Mouse (Mus musculus): Measurements from ENCODE around the gene Btn2a2. TPM values are rescaled to one million over a fixed set of nuclear protein-coding genes. Genes with fewer than 3 reads are reported as not detected.
A peak's percentile ranks its signal among the peaks of the same experiment; 100 is the strongest.

Btn2a2 gene
- polyA plus RNA-seq, 1 experiment from 2014 or later, result 0.50 TPM

DNA sequence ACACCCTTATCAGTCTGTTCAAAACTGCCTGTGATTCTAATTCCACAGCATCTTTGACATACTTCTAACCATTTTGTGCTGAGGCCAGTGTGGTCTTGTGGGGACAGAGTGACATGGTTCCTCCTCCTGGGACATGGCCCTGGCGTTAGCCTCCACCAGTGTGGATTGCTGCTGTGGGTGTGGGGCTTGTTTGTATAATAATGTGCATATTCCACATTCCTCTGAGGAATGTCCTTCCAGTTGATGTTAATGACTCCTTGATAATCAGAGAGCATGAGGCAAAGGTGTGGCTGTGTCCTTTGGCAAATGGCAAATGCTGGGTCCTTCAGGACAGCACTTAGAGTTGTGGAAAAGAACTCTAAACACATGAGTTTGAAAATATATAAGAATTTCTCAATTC is 24.9 kb upstream of the Btn2a2 start:
- no peak overlapping the region for H3K4me2 ChIP-seq (replicated peaks; ENCODE audit: low read depth, low read length)
- H3K36me3 ChIP-seq (ENCODE audit: insufficient read depth, low read length), result no peaks in the 10 kb centered on the region
- no peak overlapping the region for H3K9ac ChIP-seq (replicated peaks; ENCODE audit: low read length)
- ATAC-seq (ENCODE audit: low FRiP score, low TSS enrichment), result no peak
- H3K27ac ChIP-seq (ENCODE audit: low read length), result no peak overlapping the region
- no peaks in the 10 kb centered on the region for H3K9me3 ChIP-seq (ENCODE audit: low read length)
- H3K4me3 ChIP-seq (ENCODE audit: low read length), result no peak overlapping the region
- 85% methylated on average over 1 of the region's 1 CpGs for WGBS
- H3K27me3 ChIP-seq (ENCODE audit: insufficient read depth, low read length), result no peaks in the 10 kb centered on the region
- H3K4me1 ChIP-seq (ENCODE audit: insufficient read depth, low read length), result peaks cover 5% of the 10 kb centered on the region

DNA sequence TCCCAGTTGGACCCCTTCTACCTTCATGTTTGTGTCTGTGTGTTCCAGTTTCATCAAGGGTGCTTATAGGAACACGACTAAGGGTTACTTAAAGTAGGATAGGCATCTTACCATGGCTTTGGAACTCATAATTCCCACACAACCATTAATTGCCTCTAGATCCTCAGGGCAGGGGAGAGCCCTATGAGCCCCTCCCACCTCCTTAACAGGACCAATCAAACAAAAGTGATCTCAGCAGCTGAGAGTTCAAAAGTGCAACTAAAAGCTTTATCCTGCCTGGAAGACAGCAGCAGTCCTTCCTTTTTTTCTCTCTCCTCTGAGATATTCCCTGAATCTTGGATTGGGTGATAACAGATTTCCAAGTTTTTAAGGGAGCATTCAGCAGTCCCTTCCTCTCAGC is 21.5 kb upstream of the Btn2a2 start:
- ATAC-seq (ENCODE audit: low FRiP score, low TSS enrichment), result no peak
- H3K36me3 ChIP-seq (ENCODE audit: insufficient read depth, low read length), result no peaks in the 10 kb centered on the region
- no peak overlapping the region for H3K9ac ChIP-seq (replicated peaks; ENCODE audit: low read length)
- H3K4me1 ChIP-seq (ENCODE audit: insufficient read depth, low read length), result peaks cover 14% of the 10 kb centered on the region
- H3K4me3 ChIP-seq (ENCODE audit: low read length), result no peak overlapping the region
- no peaks in the 10 kb centered on the region for H3K27me3 ChIP-seq (ENCODE audit: insufficient read depth, low read length)
- H3K27ac ChIP-seq (ENCODE audit: low read length), result no peak overlapping the region
- WGBS, result 23% methylated on average over 1 of the region's 1 CpGs
- H3K9me3 ChIP-seq (ENCODE audit: low read length), result no peaks in the 10 kb centered on the region
- no peak overlapping the region for H3K4me2 ChIP-seq (replicated peaks; ENCODE audit: low read depth, low read length)

DNA sequence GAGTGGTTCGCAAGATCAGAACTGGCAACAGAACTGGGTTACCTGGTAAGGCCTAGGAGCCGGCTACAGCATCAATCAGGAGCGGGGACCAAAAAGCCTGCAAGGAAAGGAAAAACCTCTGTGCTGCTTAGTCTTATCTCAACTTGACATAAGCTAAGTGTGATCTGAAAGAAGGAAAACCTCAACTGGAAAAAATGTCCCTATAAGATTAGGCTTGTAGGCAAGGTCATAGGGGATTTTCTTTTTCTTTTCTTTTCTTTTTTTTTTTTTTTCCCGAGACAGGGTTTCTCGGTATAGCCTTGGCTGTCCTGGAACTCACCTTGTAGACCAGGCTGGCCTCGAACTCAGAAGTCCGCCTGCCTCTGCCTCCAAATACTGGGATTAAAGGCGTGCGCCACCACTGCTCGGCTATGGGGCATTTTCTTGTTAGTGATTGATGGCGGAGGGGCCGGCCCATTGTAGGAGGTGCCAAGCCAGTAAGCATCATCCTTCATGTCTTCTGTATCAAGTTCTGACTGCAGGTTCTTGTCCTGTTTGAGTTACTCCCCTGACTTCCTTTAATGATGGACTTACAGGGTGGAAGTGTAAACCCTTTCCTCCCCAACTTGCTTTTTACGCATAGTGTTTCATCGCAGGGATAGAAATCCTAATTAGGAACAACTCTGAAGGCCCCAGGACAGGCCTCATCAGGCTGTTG is 18.3 kb upstream of the Btn2a2 start:
- H3K9ac ChIP-seq (replicated peaks; ENCODE audit: low read length), result 0 out of 2 replicates have a peak overlapping the region, but pooled peaks have one; percentile 12
- peak overlapping the region; percentile 11 for H3K4me3 ChIP-seq (ENCODE audit: low read length)
- WGBS, result 27% methylated on average over 14 of the region's 14 CpGs
- H3K36me3 ChIP-seq (ENCODE audit: insufficient read depth, low read length), result no peaks in the 10 kb centered on the region
- peaks cover 16% of the 10 kb centered on the region for H3K4me1 ChIP-seq (ENCODE audit: insufficient read depth, low read length)
- no peaks in the 10 kb centered on the region for H3K27me3 ChIP-seq (ENCODE audit: insufficient read depth, low read length)
- no peaks in the 10 kb centered on the region for H3K9me3 ChIP-seq (ENCODE audit: low read length)
- peak overlapping the region; percentile 54 for H3K4me2 ChIP-seq (replicated peaks; ENCODE audit: low read depth, low read length)
- no peak overlapping the region for H3K27ac ChIP-seq (ENCODE audit: low read length)
- ATAC-seq (ENCODE audit: low FRiP score, low TSS enrichment), result no peak

DNA sequence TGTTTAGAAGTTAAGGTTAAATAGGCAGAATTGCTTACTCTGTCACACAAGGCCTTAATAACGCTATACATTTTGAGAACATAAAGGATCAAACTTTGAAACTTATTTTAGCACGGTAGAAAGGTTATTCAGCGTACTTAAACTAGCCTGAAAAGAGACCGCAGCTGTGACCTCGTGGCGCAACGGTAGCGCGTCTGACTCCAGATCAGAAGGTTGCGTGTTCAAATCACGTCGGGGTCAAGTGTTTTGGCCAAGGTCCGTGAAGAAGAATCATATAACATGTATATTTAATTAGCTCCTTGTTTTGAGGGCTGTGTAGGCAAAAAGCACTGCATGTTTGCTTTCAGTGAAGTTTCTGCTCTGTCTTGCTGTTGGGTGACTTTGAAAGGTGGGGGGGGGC is 17.7 kb upstream of the Btn2a2 start:
- peak overlapping the region; percentile 37 for H3K4me3 ChIP-seq (ENCODE audit: low read length)
- H3K27ac ChIP-seq (ENCODE audit: low read length), result no peak overlapping the region
- H3K9ac ChIP-seq (replicated peaks; ENCODE audit: low read length), result no peak overlapping the region
- ATAC-seq (ENCODE audit: low FRiP score, low TSS enrichment), result no peak
- peak overlapping the region; percentile 54 for H3K4me2 ChIP-seq (replicated peaks; ENCODE audit: low read depth, low read length)
- 5% methylated on average over 13 of the region's 13 CpGs for WGBS
- no peaks in the 10 kb centered on the region for H3K27me3 ChIP-seq (ENCODE audit: insufficient read depth, low read length)
- no peaks in the 10 kb centered on the region for H3K9me3 ChIP-seq (ENCODE audit: low read length)
- H3K4me1 ChIP-seq (ENCODE audit: insufficient read depth, low read length), result peaks cover 19% of the 10 kb centered on the region
- H3K36me3 ChIP-seq (ENCODE audit: insufficient read depth, low read length), result no peaks in the 10 kb centered on the region

DNA sequence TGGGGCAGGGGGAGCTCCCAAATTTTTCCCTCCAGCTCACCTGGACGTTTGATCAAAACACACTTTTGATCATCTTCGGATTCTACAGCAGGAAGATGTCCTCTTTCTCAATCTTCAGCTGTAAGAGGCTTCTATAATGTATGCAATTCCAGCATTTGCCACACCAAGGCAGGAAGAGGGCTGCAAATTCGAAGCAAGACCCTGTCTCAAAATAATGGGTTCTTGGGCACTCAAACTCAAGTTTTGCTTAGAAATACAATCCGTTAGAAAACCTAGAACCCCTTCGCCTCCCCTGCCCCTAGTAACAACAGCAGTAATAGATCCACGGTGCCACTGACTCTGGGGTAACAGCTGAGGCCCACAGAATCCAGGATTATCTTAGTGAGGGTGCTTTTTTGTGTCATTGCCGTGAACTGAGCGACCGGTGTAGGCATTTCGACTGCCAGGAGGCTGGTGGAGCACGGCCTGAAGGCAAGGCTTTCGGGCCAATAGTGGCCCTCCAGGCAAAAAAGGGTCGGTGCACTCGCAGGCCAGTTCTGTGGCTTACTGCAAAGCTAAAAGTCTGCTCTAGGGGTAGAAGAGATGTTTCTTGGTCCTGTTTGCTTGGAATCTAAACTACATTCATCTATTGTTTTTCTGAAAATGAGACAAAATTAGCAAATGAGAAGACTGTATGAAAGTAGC is 17.1 kb upstream of the Btn2a2 start:
- 0 out of 2 replicates have a peak, but pooled peaks have one; percentile 37 for ATAC-seq (ENCODE audit: low FRiP score, low TSS enrichment)
- H3K36me3 ChIP-seq (ENCODE audit: insufficient read depth, low read length), result no peaks in the 10 kb centered on the region
- H3K4me1 ChIP-seq (ENCODE audit: insufficient read depth, low read length), result peaks cover 19% of the 10 kb centered on the region
- H3K9ac ChIP-seq (replicated peaks; ENCODE audit: low read length), result peak overlapping the region; percentile 56
- peak overlapping the region; percentile 37 for H3K4me3 ChIP-seq (ENCODE audit: low read length)
- H3K9me3 ChIP-seq (ENCODE audit: low read length), result no peaks in the 10 kb centered on the region
- H3K27me3 ChIP-seq (ENCODE audit: insufficient read depth, low read length), result no peaks in the 10 kb centered on the region
- 0 out of 2 replicates have a peak overlapping the region, but pooled peaks have one; percentile 38 for H3K27ac ChIP-seq (ENCODE audit: low read length)
- 8% methylated on average over 14 of the region's 14 CpGs for WGBS
- peak overlapping the region; percentile 54 for H3K4me2 ChIP-seq (replicated peaks; ENCODE audit: low read depth, low read length)

DNA sequence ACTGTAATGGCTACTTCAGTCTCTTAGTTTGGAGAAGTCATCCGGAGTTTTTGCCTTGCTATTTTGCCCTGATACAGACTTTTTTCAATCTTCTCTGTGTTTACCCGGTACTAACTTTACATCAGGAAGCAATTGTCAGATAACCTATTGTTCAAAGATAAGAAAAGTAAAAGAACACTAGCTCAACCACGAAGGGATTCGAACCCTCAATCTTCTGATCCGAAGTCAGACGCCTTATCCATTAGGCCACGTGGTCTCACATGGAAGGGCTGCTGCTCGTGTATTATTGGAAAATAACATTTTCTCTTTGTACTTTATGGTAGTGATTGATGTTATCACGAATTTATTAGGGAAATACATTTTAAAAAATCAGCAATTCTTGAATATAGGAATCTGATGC is 15.1 kb upstream of the Btn2a2 start:
- 3% methylated on average over 9 of the region's 9 CpGs for WGBS
- Histone ChIP-seq H3K9ac (replicated peaks; ENCODE audit: low read length) (no peak overlapping the region), H3K4me3 (ENCODE audit: low read length) (no peak overlapping the region), H3K9me3 (ENCODE audit: low read length) (no peaks in the 10 kb centered on the region), H3K27me3 (ENCODE audit: insufficient read depth, low read length) (no peaks in the 10 kb centered on the region), H3K4me1 (ENCODE audit: insufficient read depth, low read length) (peaks cover 24% of the 10 kb centered on the region), H3K27ac (ENCODE audit: low read length) (no peak overlapping the region), H3K36me3 (ENCODE audit: insufficient read depth, low read length) (no peaks in the 10 kb centered on the region), H3K4me2 (replicated peaks; ENCODE audit: low read depth, low read length) (peak overlapping the region; percentile 10; the same call in 1 of the 2 replicates)
- no peak for ATAC-seq (ENCODE audit: low FRiP score, low TSS enrichment)

DNA sequence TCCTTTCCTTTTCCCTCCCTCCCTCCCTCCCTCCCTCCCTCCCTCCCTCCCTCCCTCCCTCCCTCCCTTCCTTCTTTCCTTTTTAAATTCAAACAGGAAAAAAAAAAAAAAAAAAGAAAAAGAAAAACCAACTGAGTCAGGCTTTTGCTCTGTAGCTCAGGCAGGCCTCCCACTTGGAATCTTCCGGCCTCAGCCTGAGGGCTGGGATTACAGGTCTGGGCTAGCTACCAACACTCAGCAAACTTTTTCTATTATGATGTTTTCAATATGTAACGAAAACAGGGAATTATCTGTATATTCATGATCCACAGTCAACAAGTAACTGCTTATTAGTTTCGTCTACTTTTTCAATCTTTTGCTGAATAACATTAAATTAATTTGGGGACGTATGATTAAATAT is 14.3 kb upstream of the Btn2a2 start:
- Histone ChIP-seq H3K4me3 (ENCODE audit: low read length) (no peak overlapping the region), H3K4me2 (replicated peaks; ENCODE audit: low read depth, low read length) (no peak overlapping the region), H3K36me3 (ENCODE audit: insufficient read depth, low read length) (no peaks in the 10 kb centered on the region), H3K4me1 (ENCODE audit: insufficient read depth, low read length) (peaks cover 27% of the 10 kb centered on the region), H3K9ac (replicated peaks; ENCODE audit: low read length) (no peak overlapping the region), H3K9me3 (ENCODE audit: low read length) (no peaks in the 10 kb centered on the region), H3K27me3 (ENCODE audit: insufficient read depth, low read length) (no peaks in the 10 kb centered on the region), H3K27ac (ENCODE audit: low read length) (no peak overlapping the region)
- no peak for ATAC-seq (ENCODE audit: low FRiP score, low TSS enrichment)
- WGBS, result 56% methylated on average over 4 of the region's 4 CpGs

DNA sequence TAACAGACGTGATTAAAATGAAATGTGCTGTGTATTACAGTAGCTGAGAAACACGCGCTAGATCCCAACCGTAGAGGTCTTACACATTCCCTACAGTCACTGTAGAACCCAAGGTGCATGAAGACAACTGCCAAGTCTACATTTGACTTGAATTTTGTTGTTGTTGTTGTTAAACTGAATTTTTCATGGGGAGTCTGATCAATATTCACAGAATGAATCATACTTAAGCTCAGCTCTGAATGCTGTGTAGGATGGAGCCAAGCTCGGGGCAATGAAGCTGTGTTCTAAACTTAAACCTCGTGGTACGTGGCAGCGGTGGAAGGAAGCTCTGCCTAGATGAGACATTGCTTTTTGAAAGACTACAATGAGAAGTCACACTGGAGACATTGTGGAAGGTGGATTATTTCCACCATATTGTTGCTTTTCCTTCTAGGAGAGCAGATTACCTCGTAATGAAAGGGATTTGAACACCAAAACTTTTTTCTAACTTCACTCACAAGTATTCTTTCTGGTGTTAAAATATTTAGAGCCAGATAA is 13.4 kb upstream of the Btn2a2 start:
- no peak for ATAC-seq (ENCODE audit: low FRiP score, low TSS enrichment)
- H3K4me2 ChIP-seq (replicated peaks; ENCODE audit: low read depth, low read length), result peak overlapping the region; percentile 45

DNA sequence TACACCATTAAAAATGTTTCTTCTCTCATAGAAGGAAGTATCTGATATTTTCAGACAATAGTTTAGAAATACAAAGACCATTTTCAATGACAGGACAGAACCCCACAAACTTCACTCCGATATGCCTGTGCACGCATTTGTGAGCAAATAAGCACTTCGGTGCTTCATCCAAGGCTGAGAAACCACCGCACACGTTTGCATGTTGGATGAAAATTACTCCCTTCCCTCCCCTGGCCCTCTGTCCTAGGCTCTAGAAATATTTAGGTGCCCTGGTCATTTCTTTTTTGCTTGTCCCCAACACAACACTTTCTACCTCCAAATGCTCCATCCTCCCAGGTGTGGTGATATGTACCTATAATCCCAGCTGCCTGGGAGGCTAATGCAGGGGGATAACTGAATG is 12.9 kb upstream of the Btn2a2 start:
- Histone ChIP-seq H3K9ac (replicated peaks; ENCODE audit: low read length) (no peak overlapping the region), H3K4me1 (ENCODE audit: insufficient read depth, low read length) (peaks cover 24% of the 10 kb centered on the region), H3K9me3 (ENCODE audit: low read length) (no peaks in the 10 kb centered on the region), H3K36me3 (ENCODE audit: insufficient read depth, low read length) (no peaks in the 10 kb centered on the region), H3K27me3 (ENCODE audit: insufficient read depth, low read length) (no peaks in the 10 kb centered on the region), H3K27ac (ENCODE audit: low read length) (no peak overlapping the region), H3K4me2 (replicated peaks; ENCODE audit: low read depth, low read length) (peak overlapping the region; percentile 45), H3K4me3 (ENCODE audit: low read length) (peak overlapping the region; percentile 25)
- WGBS, result 24% methylated on average over 5 of the region's 5 CpGs
- no peak for ATAC-seq (ENCODE audit: low FRiP score, low TSS enrichment)

More for the DNA sequence above, 13.4 kb upstream of the Btn2a2 start:
- H3K9me3 ChIP-seq (ENCODE audit: low read length), result no peaks in the 10 kb centered on the region
- peak overlapping the region; percentile 25 for H3K4me3 ChIP-seq (ENCODE audit: low read length)
- H3K36me3 ChIP-seq (ENCODE audit: insufficient read depth, low read length), result no peaks in the 10 kb centered on the region
- no peaks in the 10 kb centered on the region for H3K27me3 ChIP-seq (ENCODE audit: insufficient read depth, low read length)
- H3K27ac ChIP-seq (ENCODE audit: low read length), result no peak overlapping the region
- H3K4me1 ChIP-seq (ENCODE audit: insufficient read depth, low read length), result peaks cover 27% of the 10 kb centered on the region
- no peak overlapping the region for H3K9ac ChIP-seq (replicated peaks; ENCODE audit: low read length)
- WGBS, result 31% methylated on average over 9 of the region's 9 CpGs
